Mouse (Mus musculus) left cerebral cortex, adult 9 months (tissue): ENCODE measurements at regions not wholly inside any gene's neighbourhood (a gene's known extent, or its start where the extent isn't known, plus 50 kb on each side); places are given as distances from the start of the nearest gene placed in this dataset.
A peak's percentile ranks its signal among the peaks of the same experiment; 100 is the strongest.

Experiments
- DNase-seq, 2 experiments: peaks; one replicate each; pipeline ENCODE4 v3.0.0; 2022; ENCODE audit warnings: low spot score in 2 of 2

GRCm38 (mm10) chr17:65193341-65193740, 347.2 kb downstream of the Tmem232 start:
- DNase-seq: no peak

- no peak for DNase-seq
Observed at GRCm38 (mm10) chr17:65192432-65193059, 348.0 kb downstream of the Tmem232 start.

- no peak for DNase-seq
Observed at GRCm38 (mm10) chr17:65190839-65191591, 349.6 kb downstream of the Tmem232 start.

GRCm38 (mm10) chr17:65181164-65181563, 345.3 kb upstream of the 4930583I09Rik start:
- no peak for DNase-seq

- no peak for DNase-seq
Observed at GRCm38 (mm10) chr17:65175770-65176169, 339.9 kb upstream of the 4930583I09Rik start.

GRCm38 (mm10) chr17:65174114-65174513, 338.2 kb upstream of the 4930583I09Rik start:
- no peak for DNase-seq

GRCm38 (mm10) chr17:65173236-65173635, 337.4 kb upstream of the 4930583I09Rik start:
- DNase-seq: peak; percentile 45 to 71

- peak; percentile 42 to 86 for DNase-seq
Observed at GRCm38 (mm10) chr17:65170691-65171090, 334.8 kb upstream of the 4930583I09Rik start.

GRCm38 (mm10) chr17:65169981-65170617, 334.2 kb upstream of the 4930583I09Rik start:
- DNase-seq: no peak

GRCm38 (mm10) chr17:65146376-65146775, 310.5 kb upstream of the 4930583I09Rik start:
- DNase-seq: peak; percentile 14 to 52

GRCm38 (mm10) chr17:65114651-65115050, 278.8 kb upstream of the 4930583I09Rik start:
- DNase-seq: no peak

GRCm38 (mm10) chr17:65113121-65113520, 277.2 kb upstream of the 4930583I09Rik start:
- no peak for DNase-seq

- DNase-seq: peak in 1 of 2 experiments; percentile 14
Observed at GRCm38 (mm10) chr17:65105622-65106021, 269.8 kb upstream of the 4930583I09Rik start.

GRCm38 (mm10) chr17:65101157-65101556, 265.3 kb upstream of the 4930583I09Rik start:
- DNase-seq: no peak

GRCm38 (mm10) chr17:65082249-65082648, 246.4 kb upstream of the 4930583I09Rik start:
- DNase-seq: no peak

- DNase-seq: no peak
Observed at GRCm38 (mm10) chr17:65081779-65082086, 245.9 kb upstream of the 4930583I09Rik start.

- DNase-seq: no peak
Observed at GRCm38 (mm10) chr17:65081072-65081778, 245.4 kb upstream of the 4930583I09Rik start.

- no peak for DNase-seq
Observed at GRCm38 (mm10) chr17:65074878-65075277, 239.0 kb upstream of the 4930583I09Rik start.

GRCm38 (mm10) chr17:65071114-65071513, 235.2 kb upstream of the 4930583I09Rik start:
- peak in 1 of 2 experiments; percentile 47 for DNase-seq

- DNase-seq: no peak
Observed at GRCm38 (mm10) chr17:65066135-65066534, 230.3 kb upstream of the 4930583I09Rik start.

- no peak for DNase-seq
Observed at GRCm38 (mm10) chr17:65056059-65056458, 220.2 kb upstream of the 4930583I09Rik start.

- no peak for DNase-seq
Observed at GRCm38 (mm10) chr17:65049860-65050482, 214.1 kb upstream of the 4930583I09Rik start.
